Mouse (Mus musculus) frontal cortex, postnatal 14 days (tissue): ENCODE data around the gene Kmt5b.

Experiments used
- DNase-seq, 2 experiments: peaks; one replicate each; pipeline ENCODE4 v3.0.0; 2022; ENCODE audit warnings: low spot score in 2 of 2

The Kmt5b gene

GRCm38 (mm10) chr19:3767276-3767780 is at the start of gene Kmt5b:
Kmt5b (plus strand) TSS chr19:3767421.
- peak; percentile 57 to 67 for DNase-seq

GRCm38 (mm10) chr19:3718481-3719361 is 48.5 kb upstream of the Kmt5b start:
- DNase-seq = peak; percentile 64 to 70

GRCm38 (mm10) chr19:3719362-3719891 is 47.8 kb upstream of the Kmt5b start:
- peak; percentile 50 to 52 for DNase-seq

DNA sequence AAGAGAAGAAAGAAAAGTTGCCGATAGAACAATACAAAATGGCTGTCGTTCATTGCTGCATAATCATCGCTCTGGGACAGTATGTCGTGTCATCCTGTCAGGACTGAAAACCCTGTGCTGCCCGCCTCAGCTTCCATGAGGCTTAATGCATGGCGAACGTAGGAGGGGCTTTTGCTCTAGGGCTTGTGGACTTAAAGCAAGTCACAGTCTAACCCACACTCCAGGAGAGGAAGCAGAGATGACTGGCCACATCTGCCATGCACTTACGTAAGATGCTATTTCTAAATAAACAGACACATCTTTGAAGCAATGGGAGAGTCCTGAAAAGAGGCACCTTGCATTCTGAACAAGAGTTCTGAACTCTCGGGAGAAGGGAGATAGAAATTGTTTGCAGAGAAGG is 44.1 kb upstream of the Kmt5b start:
- DNase-seq = no peak

GRCm38 (mm10) chr19:3723904-3724303 is 43.3 kb upstream of the Kmt5b start:
- DNase-seq = no peak

DNA sequence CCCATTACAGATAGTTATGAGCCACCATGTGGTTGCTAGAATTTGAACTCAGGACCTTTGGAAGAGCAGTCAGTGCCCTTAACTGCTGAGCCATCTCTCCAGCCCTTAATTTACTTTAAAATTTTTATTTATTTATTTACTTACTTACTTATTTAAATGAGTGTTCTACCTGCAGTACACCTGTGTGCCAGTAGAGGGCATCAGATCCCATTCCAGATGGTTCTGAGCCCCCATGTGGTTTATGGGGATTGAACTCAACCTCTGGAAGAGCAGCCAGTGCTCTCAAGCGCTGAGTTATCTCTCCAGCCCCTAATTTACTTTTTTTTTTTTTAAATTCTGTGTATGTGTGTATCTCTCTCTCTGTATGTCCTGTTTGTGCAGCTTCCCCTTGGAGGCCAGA is 42.4 kb upstream of the Kmt5b start:
- DNase-seq = peak in 1 of 2 experiments; percentile 47

DNA sequence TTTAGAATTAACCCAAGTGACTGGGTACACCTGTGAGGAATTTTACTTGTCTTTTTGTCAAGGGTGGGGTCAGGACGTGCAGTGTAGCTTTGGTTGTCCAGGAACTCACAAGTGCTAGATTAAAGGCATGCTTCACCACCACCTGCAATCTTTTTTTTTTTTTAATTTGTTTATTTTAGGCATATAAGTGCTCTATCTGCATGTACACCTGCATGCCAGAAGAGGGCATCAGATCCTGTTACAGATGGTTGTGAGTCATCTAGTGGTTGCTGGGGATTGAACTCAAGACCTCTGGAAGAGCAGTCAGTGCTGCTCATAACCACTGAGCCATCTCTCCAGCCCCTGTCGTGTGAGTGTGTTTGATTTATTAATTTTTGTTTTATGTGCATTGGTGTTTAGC is 38.3 kb upstream of the Kmt5b start:
- DNase-seq = no peak

DNA sequence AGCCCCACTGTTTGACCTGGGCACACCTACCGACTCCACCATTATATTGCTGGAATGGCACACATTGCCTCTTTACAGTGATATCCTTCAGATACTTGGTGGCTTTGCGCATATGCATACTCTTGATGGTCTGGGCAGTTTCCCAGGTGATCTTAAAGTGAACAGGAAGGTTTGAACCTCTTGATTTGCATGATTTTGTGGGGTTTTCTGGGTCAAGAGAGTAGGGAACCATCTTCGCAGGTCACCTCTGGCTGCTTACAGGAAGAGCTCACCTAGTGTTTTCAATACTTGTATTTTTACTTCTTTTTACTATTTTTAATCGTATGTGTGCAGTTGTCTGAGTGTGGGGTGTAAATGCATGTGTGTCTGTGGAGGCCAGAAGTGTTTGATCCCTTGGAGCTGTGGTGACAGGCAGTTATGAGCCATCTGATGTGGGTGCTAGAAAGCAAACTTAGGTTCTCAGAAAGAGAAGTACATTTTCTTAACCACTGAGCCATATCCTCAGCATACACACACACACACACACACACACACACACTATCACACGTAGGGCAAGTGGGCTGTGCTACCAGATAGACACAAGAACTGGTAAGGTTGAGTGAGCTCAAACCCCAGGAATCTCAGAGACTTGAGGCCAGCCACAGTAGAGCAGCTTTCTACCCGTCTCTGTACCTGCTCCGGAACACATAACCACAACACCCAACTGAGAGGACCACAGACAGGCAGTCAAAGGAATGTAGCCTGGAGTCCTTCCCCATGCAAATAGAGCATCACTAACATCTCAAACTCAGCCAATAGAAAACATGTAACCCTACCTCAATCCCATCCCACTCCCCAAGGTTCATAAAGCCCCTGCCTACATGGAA is 36.2 kb upstream of the Kmt5b start:
- DNase-seq = no peak

GRCm38 (mm10) chr19:3736001-3736400 is 31.2 kb upstream of the Kmt5b start:
- DNase-seq = no peak

- no peak for DNase-seq
These were observed 27.6 kb upstream of the Kmt5b start for GRCm38 (mm10) chr19:3739650-3740049.

DNA sequence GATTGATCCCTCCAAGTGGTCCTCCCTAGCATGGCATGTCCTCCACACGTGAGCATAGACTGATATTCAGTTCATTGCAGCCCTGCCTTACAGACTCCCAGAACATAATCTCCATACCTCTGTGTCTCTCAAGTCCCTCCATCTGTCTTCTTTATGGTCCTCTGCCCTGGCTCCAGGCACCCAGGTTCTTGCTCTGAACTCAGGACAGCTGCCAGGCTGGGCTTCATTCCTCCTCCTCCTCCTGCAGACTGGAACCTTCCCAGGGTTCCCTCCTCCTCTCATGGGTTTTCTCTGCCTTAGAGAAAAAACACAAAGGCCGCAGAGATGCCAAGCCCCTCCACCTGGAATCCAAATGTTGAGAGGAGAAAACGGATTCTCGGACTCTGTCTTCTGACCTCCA is 24.5 kb upstream of the Kmt5b start:
- DNase-seq = no peak

DNA sequence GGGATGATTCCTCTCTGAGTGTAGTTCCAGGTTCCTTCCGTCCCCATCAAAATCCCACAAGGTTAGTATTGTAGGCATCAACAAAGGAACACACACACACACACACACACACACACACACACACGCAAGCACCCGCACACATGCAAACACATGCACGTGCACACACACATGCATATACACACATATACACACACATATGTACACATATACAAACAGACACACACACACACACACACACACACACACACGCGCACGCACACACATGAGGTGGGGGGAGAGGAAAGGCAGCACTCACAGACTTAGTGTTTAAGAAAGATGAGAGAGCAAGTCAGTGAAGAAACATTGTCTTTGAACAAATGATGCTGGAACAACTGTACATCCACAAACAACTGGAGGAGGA is 23.9 kb upstream of the Kmt5b start:
- DNase-seq = no peak

DNA sequence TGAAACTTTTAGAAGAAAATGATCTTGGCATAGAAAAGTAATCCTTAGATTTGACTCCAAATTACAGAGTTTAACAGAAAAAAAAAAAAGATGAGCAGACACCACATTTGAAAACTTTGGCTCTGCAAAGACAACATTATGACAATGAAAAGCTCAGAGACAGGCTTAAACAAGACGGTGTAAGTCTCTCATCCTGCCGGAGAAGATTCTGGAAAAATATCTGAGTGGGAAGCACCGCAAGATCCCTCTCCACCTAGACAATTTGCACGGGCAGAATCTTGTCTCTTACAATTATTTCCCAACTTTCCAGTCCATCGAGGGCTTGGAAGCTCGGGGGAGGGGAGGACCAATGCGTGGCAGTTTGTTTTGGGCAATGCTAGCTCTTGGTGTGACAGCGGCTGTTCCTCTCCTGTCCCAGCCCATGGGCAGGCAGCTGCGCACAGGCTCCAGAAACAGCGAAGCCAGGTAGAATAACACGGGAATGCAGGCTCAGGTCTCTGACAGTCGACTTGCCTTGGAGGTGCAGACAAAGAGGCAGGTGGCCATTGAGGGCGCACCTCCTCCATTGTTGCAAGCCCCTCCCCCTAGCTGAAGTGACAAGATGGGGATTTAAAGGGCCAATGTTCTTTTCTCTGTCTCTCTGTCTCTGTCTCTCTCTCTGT is 23.2 kb upstream of the Kmt5b start:
- peak; percentile 20 to 28 for DNase-seq

- DNase-seq = no peak
These were observed 14.5 kb upstream of the Kmt5b start for GRCm38 (mm10) chr19:3752621-3753239.

GRCm38 (mm10) chr19:3753240-3753633 is 14.0 kb upstream of the Kmt5b start:
- no peak for DNase-seq

GRCm38 (mm10) chr19:3753738-3754137 is 13.5 kb upstream of the Kmt5b start:
- DNase-seq = no peak

DNA sequence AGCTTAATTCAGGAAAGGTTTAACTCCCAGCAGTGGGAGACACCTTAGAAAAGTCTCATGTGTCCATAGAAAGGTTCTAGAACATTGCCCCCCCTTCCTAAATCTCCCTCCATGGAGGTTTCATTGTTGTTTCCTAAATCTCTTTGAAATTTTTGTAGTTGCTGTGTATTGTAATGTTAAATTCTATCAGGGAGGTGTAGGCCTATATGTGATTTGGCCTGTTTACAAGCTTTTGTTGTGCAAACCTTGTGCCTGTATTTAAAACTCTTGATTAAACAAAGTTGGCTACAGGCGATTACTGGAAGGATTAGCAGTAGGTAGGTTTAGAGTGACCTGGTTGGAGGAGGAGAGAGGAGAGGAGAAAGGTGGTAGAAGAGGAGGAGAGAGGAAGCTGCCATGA is 9.4 kb upstream of the Kmt5b start:
- no peak for DNase-seq

- no peak for DNase-seq
These were observed 1.9 kb upstream of the Kmt5b start for GRCm38 (mm10) chr19:3765221-3765820.

- no peak for DNase-seq
These were observed 843 bp upstream of the Kmt5b start for GRCm38 (mm10) chr19:3766378-3766777.

DNA sequence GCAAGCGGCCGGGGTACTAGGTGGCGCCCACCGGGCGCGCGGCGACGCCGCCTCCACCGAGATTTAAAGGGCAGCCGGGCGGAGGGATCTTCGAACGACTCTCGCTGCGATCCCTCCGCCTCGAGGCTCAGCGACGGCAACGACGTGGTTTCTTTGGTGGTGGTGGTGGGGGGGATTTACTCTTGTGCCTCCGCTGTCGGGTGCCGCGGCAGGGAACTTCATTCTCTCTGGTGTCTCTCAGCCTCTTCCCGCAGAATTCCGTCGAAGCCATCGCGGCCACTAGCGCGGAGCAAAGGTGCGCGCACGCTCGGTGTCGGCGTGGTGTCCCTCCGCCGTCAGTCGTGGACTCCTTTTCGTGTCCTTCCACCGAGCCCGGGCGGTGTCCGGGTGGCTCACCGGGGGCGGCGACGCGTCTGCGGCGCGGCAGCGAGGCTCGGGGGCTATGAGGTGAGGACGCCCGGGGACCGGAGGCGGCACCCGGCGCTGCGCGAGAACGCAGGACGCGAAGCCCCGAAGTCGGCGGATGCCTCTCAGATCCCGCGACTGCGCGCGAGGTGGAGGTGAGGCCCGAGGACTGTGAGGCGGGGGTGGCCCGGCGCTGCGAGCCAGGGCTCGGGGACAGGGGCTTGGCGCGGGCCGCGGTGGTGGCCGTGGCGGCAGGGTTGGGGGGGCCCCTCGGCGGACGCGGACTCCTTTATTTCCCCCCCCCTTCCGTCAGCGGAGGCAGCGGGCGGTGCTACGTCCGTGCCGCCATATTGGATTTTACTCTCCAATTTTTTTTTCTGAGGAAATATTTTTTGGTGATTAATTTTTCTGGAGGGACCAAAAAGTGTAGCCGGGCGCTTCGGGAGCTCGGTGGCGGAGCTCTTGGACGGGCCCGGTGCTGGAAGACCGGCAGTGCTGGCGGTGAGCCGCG is 818 bp downstream of the Kmt5b start:
- DNase-seq = peak; percentile 80 to 81
